Mouse (Mus musculus) heart, postnatal 10 days (tissue): ENCODE measurements around the gene Nup62. TPM values are rescaled to one million over a fixed set of nuclear protein-coding genes. Genes with fewer than 3 reads are reported as not detected.

ENCODE experiments used
- DNase-seq, 2 experiments: peaks; one replicate each; pipeline ENCODE4 v3.0.0; 2021
- intact Hi-C: fragments of 180-260 bp; cut with DNase I; formaldehyde crosslinking; loops from one replicate; pipeline ENCODE4 v1.15.1; 2025
- total RNA-seq, 2 experiments: library from RNA; stranded (reverse); gene quantifications; 2 replicates each; pipeline ENCODE4 v1.2.3; 2021

Gene Nup62
- total RNA-seq = 10 to 100 TPM; 44.3 to 45.1 TPM

GRCm38 (mm10) chr7:44815721-44816469 lies at the start of gene Nup62, which contains the start of gene Il4i1:
Gene Nup62 (plus strand): TSS chr7:44816088.
Gene Il4i1 (plus strand): TSS chr7:44816387.
- intact Hi-C loops = loop anchor here (2.0 kb wide), 2 partner anchors 33 to 67 kb away; partner anchors contain the start of genes Akt1s1, Tbc1d17 and Vrk3
- DNase-seq = peak; percentile 99 to 100

GRCm38 (mm10) chr7:44768129-44768528 lies 47.8 kb upstream of the Nup62 start:
- DNase-seq = no peak
- intact Hi-C loops = no loop called here

- intact Hi-C loops = loop anchor here (5.0 kb wide), 1 partner anchor 42 kb away; no protein-coding TSS in a partner anchor
- DNase-seq = peak; percentile 85 to 91
These were observed 45.8 kb upstream of the Nup62 start for GRCm38 (mm10) chr7:44770046-44770578.

- intact Hi-C loops = loop anchor here (5.0 kb wide), 1 partner anchor 40 kb away; no protein-coding TSS in a partner anchor
- no peak for DNase-seq
These were observed 43.2 kb upstream of the Nup62 start for GRCm38 (mm10) chr7:44772591-44773204.

GRCm38 (mm10) chr7:44776849-44777498 lies 38.9 kb upstream of the Nup62 start:
- no peak for DNase-seq
- intact Hi-C loops = no loop called here

- no peak for DNase-seq
- intact Hi-C loops = no loop called here
These were observed 35.8 kb upstream of the Nup62 start for GRCm38 (mm10) chr7:44780101-44780500.

- intact Hi-C loops = no loop called here
- no peak for DNase-seq
These were observed 26.4 kb upstream of the Nup62 start for GRCm38 (mm10) chr7:44789531-44789930.

- DNase-seq = no peak
- intact Hi-C loops = no loop called here
These were observed 25.8 kb upstream of the Nup62 start for GRCm38 (mm10) chr7:44790066-44790465.

GRCm38 (mm10) chr7:44792781-44793180 lies 23.1 kb upstream of the Nup62 start:
- no peak for DNase-seq
- intact Hi-C loops = no loop called here

- intact Hi-C loops = no loop called here
- DNase-seq = no peak
These were observed 7.0 kb upstream of the Nup62 start for GRCm38 (mm10) chr7:44808927-44809326.

GRCm38 (mm10) chr7:44809466-44809865 lies 6.4 kb upstream of the Nup62 start:
- DNase-seq = no peak
- intact Hi-C loops = no loop called here

- DNase-seq = no peak
- intact Hi-C loops = loop anchor here (5.0 kb wide), 1 partner anchor 38 kb away; no protein-coding TSS in a partner anchor
These were observed 5.5 kb upstream of the Nup62 start for GRCm38 (mm10) chr7:44810365-44810764.

- intact Hi-C loops = loop anchor here (5.0 kb wide), 1 partner anchor 39 kb away; no protein-coding TSS in a partner anchor
- no peak for DNase-seq
These were observed 4.9 kb upstream of the Nup62 start for GRCm38 (mm10) chr7:44810819-44811557.

GRCm38 (mm10) chr7:44812651-44813325 lies 3.1 kb upstream of the Nup62 start:
- DNase-seq = no peak
- intact Hi-C loops = loop anchor here (5.0 kb wide), 1 partner anchor 40 kb away; no protein-coding TSS in a partner anchor

- DNase-seq = no peak
- intact Hi-C loops = loop anchor here (5.0 kb wide), 1 partner anchor 42 kb away; no protein-coding TSS in a partner anchor
These were observed 1.9 kb upstream of the Nup62 start for GRCm38 (mm10) chr7:44813985-44814384.

- intact Hi-C loops = loop anchor here (5.0 kb wide), 1 partner anchor 42 kb away; no protein-coding TSS in a partner anchor
- no peak for DNase-seq
These were observed 1.5 kb upstream of the Nup62 start for GRCm38 (mm10) chr7:44814423-44814822.

- no peak for DNase-seq
These were observed 835 bp upstream of the Nup62 start for GRCm38 (mm10) chr7:44814952-44815553.

GRCm38 (mm10) chr7:44816470-44817021 lies 658 bp downstream of the Nup62 start, which contains the start of gene Atf5:
Gene Atf5 (minus strand): TSS chr7:44816658.
- intact Hi-C loops = loop anchor here (2.0 kb wide), 2 partner anchors 32 to 68 kb away; partner anchors contain the start of genes Akt1s1, Tbc1d17 and Vrk3
- peak; percentile 82 to 83 for DNase-seq

More at GRCm38 (mm10) chr7:44814952-44815553, 835 bp upstream of the Nup62 start:
- intact Hi-C loops = loop anchor here (5.0 kb wide), 1 partner anchor 43 kb away; no protein-coding TSS in a partner anchor
